Mouse (Mus musculus): Measurements from ENCODE around the gene Ttc28.

DNA sequence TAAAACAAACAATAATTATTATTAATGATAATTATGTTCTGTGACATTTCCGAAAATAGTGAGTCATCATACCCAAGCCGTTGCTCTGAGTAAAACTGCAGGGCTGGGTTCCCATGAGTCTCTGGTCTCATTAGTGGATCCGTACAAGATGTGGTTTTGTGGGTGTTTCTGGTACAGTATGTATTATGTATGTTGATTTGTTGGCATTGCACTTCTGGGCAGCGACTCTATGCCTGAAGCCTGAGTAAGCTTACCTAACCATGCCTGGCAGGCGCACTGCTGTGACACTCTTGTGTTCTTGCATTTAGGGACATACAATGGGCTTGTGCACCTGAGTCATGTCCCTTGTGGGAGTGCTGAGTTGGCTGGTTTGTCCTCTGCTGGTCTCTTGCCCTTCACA lies 190.3 kb downstream of the Ttc28 start:
- no peak for TF ChIP-seq POLR2A (IDR thresholded peaks at IDR 0.05; ENCODE audit: borderline replicate concordance, extremely low read depth, low read depth, low read length)
- no peak for TF ChIP-seq CTCF (IDR thresholded peaks at IDR 0.05; ENCODE audit: insufficient read depth, low read length)
